Mouse (Mus musculus) left cerebral cortex, postnatal 14 days (tissue): Measurements from ENCODE around the gene Zranb2. TPM values are rescaled to one million over a fixed set of nuclear protein-coding genes. Genes with fewer than 3 reads are reported as not detected.
A peak's percentile ranks its signal among the peaks of the same experiment; 100 is the strongest.

Source experiments
- DNase-seq, 2 experiments: peaks; one replicate each; pipeline ENCODE4 v3.0.0; 2021 to 2022; ENCODE audit warnings: low spot score in 2 of 2, mixed read lengths in 1 of 2
- intact Hi-C: fragments of 180-260 bp; cut with DNase I; formaldehyde crosslinking; loops from one replicate; pipeline ENCODE4 v1.15.1; 2025
- microRNA-seq, 2 experiments: library from miRNA; unstranded; fragments of <30 nt; microRNA quantifications; one replicate each; pipeline ENCODE4 v1.2.0; 2022
- total RNA-seq, 2 experiments: library from RNA; stranded (reverse); gene quantifications; 2 replicates each; pipeline ENCODE4 v1.2.3; 2021

Gene Zranb2
- total RNA-seq, 2 experiments from 2014 or later: 149 to 150 TPM

GRCm38 (mm10) chr3:157575441-157576342, 41.7 kb downstream of the Zranb2 start:
- intact Hi-C loops: no loop called here
- DNase-seq: no peak

GRCm38 (mm10) chr3:157576343-157576722, 42.4 kb downstream of the Zranb2 start:
- intact Hi-C loops: no loop called here

GRCm38 (mm10) chr3:157576862-157577261, 42.9 kb downstream of the Zranb2 start:
- intact Hi-C loops: no loop called here
- DNase-seq: no peak

More at GRCm38 (mm10) chr3:157576343-157576722, 42.4 kb downstream of the Zranb2 start:
- no peak for DNase-seq

- DNase-seq: no peak
- intact Hi-C loops: no loop called here
Measured at GRCm38 (mm10) chr3:157578469-157579170, 44.7 kb downstream of the Zranb2 start.

GRCm38 (mm10) chr3:157579376-157579775, 45.4 kb downstream of the Zranb2 start:
- no peak for DNase-seq
- intact Hi-C loops: no loop called here

- no peak for DNase-seq
- intact Hi-C loops: no loop called here
Measured at GRCm38 (mm10) chr3:157580299-157580698, 46.3 kb downstream of the Zranb2 start.

GRCm38 (mm10) chr3:157581755-157582154, 47.8 kb downstream of the Zranb2 start:
- no peak for DNase-seq
- intact Hi-C loops: no loop called here

GRCm38 (mm10) chr3:157582626-157583405, 48.9 kb downstream of the Zranb2 start:
- intact Hi-C loops: no loop called here
- no peak for DNase-seq

- DNase-seq: peak in 1 of 2 experiments; percentile 10
- intact Hi-C loops: no loop called here
Measured at GRCm38 (mm10) chr3:157597837-157598379, 63.9 kb downstream of the Zranb2 start.

Small RNAs within 50 kb of the gene (microRNA-seq; reads per million reads assigned to microRNA genes)
- gene Mir186: 211 to 365 reads per million in 2 experiments

Other genes starting within 250 kb of the Zranb2 start
- 1 to 10 TPM; 6.7 to 6.9 TPM for gene Ptger3, start 32.7 kb downstream of the Zranb2 start, total RNA-seq